Mouse (Mus musculus): ENCODE measurements around the gene Jsrp1. TPM values are rescaled to one million over a fixed set of nuclear protein-coding genes. Genes with fewer than 3 reads are reported as not detected.
A peak's percentile ranks its signal among the peaks of the same experiment; 100 is the strongest.

The Jsrp1 gene
- polyA plus RNA-seq, 1 experiment from 2014 or later = 5.7 TPM

- peaks cover 33% of the 10 kb centered on the region for H3K4me1 ChIP-seq
- H3K36me3 ChIP-seq = peaks cover 68% of the 10 kb centered on the region
- 2% methylated on average over 59 of the region's 59 CpGs for WGBS
These were observed 15.8 kb downstream of the Jsrp1 start for GRCm38 (mm10) chr10:80797186-80798149.

GRCm38 (mm10) chr10:80796307-80796848 lies 16.9 kb downstream of the Jsrp1 start:
- peak overlapping the region; percentile 95 for H3K9ac ChIP-seq
- H3K4me3 ChIP-seq (replicated peaks) = peak overlapping the region; percentile 74
- H3K36me3 ChIP-seq = peaks cover 68% of the 10 kb centered on the region
- no peaks in the 10 kb centered on the region for H3K27me3 ChIP-seq
- H3K4me2 ChIP-seq = peak overlapping the region; percentile 76
- 0 out of 2 replicates have a peak overlapping the region, but pooled peaks have one; percentile 18 for H3K27ac ChIP-seq
- no peak for ATAC-seq (replicated peaks; ENCODE audit: low FRiP score)
- H3K9me3 ChIP-seq (replicated peaks) = no peaks in the 10 kb centered on the region
- WGBS = 83% methylated on average over 9 of the region's 9 CpGs
- H3K4me1 ChIP-seq = peaks cover 41% of the 10 kb centered on the region

More at GRCm38 (mm10) chr10:80797186-80798149, 15.8 kb downstream of the Jsrp1 start:
- Histone ChIP-seq H3K27me3 (no peaks in the 10 kb centered on the region), H3K9me3 (replicated peaks) (no peaks in the 10 kb centered on the region), H3K4me2 (peak overlapping the region; percentile 76), H3K4me3 (replicated peaks) (peak overlapping the region; percentile 74), H3K27ac (peak overlapping the region; percentile 99), H3K9ac (peak overlapping the region; percentile 95)
- ATAC-seq (replicated peaks; ENCODE audit: low FRiP score) = peak; percentile 76

DNA sequence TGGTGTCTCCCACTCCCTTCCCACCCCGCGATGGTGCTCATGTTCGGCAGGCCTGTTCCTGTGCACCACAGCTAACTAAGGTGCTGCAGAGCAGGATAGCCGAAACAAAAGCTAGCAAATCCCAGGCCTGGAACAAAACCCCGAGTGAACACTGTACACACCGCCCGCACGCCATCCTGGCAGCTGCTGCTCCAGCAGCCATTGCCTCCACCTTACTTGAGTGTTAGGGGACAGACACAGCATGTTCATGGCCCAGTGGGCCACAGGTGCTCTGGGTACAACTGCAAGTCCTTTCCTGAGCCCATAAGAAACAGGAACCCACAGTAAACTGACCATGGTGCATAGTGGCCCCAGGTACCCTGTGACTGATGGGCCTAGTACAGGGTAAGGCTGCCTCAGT lies 18.5 kb downstream of the Jsrp1 start:
- Histone ChIP-seq H3K4me1 (peaks cover 35% of the 10 kb centered on the region), H3K27me3 (no peaks in the 10 kb centered on the region), H3K27ac (0 out of 2 replicates have a peak overlapping the region, but pooled peaks have one; percentile 3), H3K36me3 (peaks cover 71% of the 10 kb centered on the region), H3K9me3 (replicated peaks) (no peaks in the 10 kb centered on the region), H3K4me2 (no peak overlapping the region), H3K9ac (no peak overlapping the region), H3K4me3 (replicated peaks) (no peak overlapping the region)
- WGBS = 89% methylated on average over 8 of the region's 8 CpGs
- ATAC-seq (replicated peaks; ENCODE audit: low FRiP score) = no peak

GRCm38 (mm10) chr10:80793803-80794202 lies 19.5 kb downstream of the Jsrp1 start:
- Histone ChIP-seq H3K27me3 (no peaks in the 10 kb centered on the region), H3K9ac (no peak overlapping the region), H3K9me3 (replicated peaks) (no peaks in the 10 kb centered on the region), H3K36me3 (peaks cover 80% of the 10 kb centered on the region), H3K4me1 (peaks cover 29% of the 10 kb centered on the region), H3K27ac (no peak overlapping the region), H3K4me2 (no peak overlapping the region), H3K4me3 (replicated peaks) (no peak overlapping the region)
- ATAC-seq (replicated peaks; ENCODE audit: low FRiP score) = no peak
- WGBS = 91% methylated on average over 4 of the region's 4 CpGs

DNA sequence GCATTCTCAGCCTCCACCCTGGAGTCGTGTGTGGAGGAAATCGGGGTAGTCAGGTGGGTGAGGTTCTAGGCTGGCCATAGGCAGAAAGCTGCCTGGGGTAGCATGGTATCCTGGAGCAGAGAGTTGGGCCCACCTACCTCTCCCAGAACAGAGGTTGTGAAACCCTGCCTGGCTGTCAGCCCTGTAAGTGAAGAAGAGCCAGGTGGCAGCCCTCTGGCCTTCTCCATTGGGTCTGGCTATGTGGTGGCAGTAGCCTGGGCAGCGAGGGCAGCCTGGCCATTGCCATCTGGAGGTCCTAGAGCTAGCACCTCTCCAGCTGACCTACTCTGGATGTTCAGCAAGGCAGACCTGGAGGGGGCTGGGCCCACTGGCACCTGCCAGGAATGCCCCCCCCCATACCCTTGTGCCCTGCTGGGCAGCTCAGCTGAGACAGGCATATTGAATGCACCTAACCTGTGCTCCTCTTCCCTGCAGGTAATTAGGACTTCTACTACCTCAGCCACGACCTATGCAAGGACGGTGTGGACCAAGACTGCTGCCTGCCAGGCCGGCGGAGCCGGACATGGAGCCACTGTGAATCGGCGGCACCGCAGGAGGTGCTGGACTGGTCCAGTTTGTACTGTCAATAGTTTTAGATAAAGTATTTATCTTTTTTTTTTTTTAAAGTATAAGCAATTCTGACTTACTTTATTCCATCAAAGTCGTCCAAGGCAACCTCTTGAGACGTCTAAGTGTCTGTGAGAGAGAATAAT lies 20.1 kb downstream of the Jsrp1 start:
- H3K9me3 ChIP-seq (replicated peaks) = no peaks in the 10 kb centered on the region
- H3K9ac ChIP-seq = no peak overlapping the region
- no peaks in the 10 kb centered on the region for H3K27me3 ChIP-seq
- no peak overlapping the region for H3K4me3 ChIP-seq (replicated peaks)
- H3K4me2 ChIP-seq = no peak overlapping the region
- no peak overlapping the region for H3K27ac ChIP-seq
- 88% methylated on average over 13 of the region's 13 CpGs for WGBS
- peaks cover 86% of the 10 kb centered on the region for H3K36me3 ChIP-seq
- peaks cover 29% of the 10 kb centered on the region for H3K4me1 ChIP-seq
- ATAC-seq (replicated peaks; ENCODE audit: low FRiP score) = no peak

- H3K36me3 ChIP-seq = peaks cover 94% of the 10 kb centered on the region
- 55% methylated on average over 41 of the region's 41 CpGs for WGBS
- ATAC-seq (replicated peaks; ENCODE audit: low FRiP score) = 0 out of 2 replicates have a peak, but pooled peaks have one; percentile 13
- H3K4me1 ChIP-seq = peaks cover 29% of the 10 kb centered on the region
- peak overlapping the region; percentile 19; the same call in 1 of the 2 replicates for H3K27ac ChIP-seq
- H3K9me3 ChIP-seq (replicated peaks) = no peaks in the 10 kb centered on the region
- no peak overlapping the region for H3K4me3 ChIP-seq (replicated peaks)
- H3K27me3 ChIP-seq = no peaks in the 10 kb centered on the region
- H3K4me2 ChIP-seq = 0 out of 2 replicates have a peak overlapping the region, but pooled peaks have one; percentile 4
- H3K9ac ChIP-seq = no peak overlapping the region
These were observed 20.9 kb downstream of the Jsrp1 start for GRCm38 (mm10) chr10:80792175-80793032.

GRCm38 (mm10) chr10:80791476-80792174 lies 21.7 kb downstream of the Jsrp1 start:
- Histone ChIP-seq H3K36me3 (peaks cover 99% of the 10 kb centered on the region), H3K4me2 (no peak overlapping the region), H3K27ac (0 out of 2 replicates have a peak overlapping the region, but pooled peaks have one; percentile 19), H3K4me1 (peaks cover 23% of the 10 kb centered on the region), H3K9me3 (replicated peaks) (no peaks in the 10 kb centered on the region), H3K9ac (no peak overlapping the region), H3K4me3 (replicated peaks) (no peak overlapping the region), H3K27me3 (no peaks in the 10 kb centered on the region)
- WGBS = 81% methylated on average over 33 of the region's 33 CpGs
- no peak for ATAC-seq (replicated peaks; ENCODE audit: low FRiP score)

GRCm38 (mm10) chr10:80790761-80791404 lies 22.4 kb downstream of the Jsrp1 start:
- Histone ChIP-seq H3K4me1 (peaks cover 16% of the 10 kb centered on the region), H3K9me3 (replicated peaks) (no peaks in the 10 kb centered on the region), H3K36me3 (peaks cover 99% of the 10 kb centered on the region), H3K4me3 (replicated peaks) (no peak overlapping the region), H3K4me2 (no peak overlapping the region), H3K9ac (no peak overlapping the region), H3K27ac (no peak overlapping the region), H3K27me3 (no peaks in the 10 kb centered on the region)
- 82% methylated on average over 19 of the region's 19 CpGs for WGBS
- ATAC-seq (replicated peaks; ENCODE audit: low FRiP score) = no peak

DNA sequence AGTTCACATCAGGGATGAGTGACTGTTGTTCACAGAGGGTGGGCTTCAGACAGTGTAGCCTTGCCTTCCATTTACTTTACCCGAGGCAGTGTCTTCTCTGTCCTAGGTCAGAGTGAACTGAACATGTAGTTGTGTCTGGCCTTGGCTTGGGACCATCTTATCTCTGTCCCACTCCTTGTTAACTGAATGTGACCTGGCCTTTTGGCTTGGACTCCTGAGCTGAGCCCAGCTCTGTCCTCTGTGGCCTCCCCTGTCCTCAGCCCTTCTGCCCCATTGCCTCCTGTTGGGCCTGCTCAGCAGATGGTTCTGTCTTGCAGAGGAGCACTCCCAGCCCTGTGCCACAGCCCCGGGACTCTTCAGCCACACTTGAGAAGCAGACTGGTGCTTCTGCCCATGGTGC lies 25.8 kb downstream of the Jsrp1 start:
- H3K27ac ChIP-seq = no peak overlapping the region
- H3K27me3 ChIP-seq = no peaks in the 10 kb centered on the region
- no peaks in the 10 kb centered on the region for H3K9me3 ChIP-seq (replicated peaks)
- no peak overlapping the region for H3K4me2 ChIP-seq
- 80% methylated on average over 2 of the region's 2 CpGs for WGBS
- no peak overlapping the region for H3K9ac ChIP-seq
- peaks cover 99% of the 10 kb centered on the region for H3K36me3 ChIP-seq
- peaks cover 13% of the 10 kb centered on the region for H3K4me1 ChIP-seq
- H3K4me3 ChIP-seq (replicated peaks) = no peak overlapping the region
- ATAC-seq (replicated peaks; ENCODE audit: low FRiP score) = no peak

DNA sequence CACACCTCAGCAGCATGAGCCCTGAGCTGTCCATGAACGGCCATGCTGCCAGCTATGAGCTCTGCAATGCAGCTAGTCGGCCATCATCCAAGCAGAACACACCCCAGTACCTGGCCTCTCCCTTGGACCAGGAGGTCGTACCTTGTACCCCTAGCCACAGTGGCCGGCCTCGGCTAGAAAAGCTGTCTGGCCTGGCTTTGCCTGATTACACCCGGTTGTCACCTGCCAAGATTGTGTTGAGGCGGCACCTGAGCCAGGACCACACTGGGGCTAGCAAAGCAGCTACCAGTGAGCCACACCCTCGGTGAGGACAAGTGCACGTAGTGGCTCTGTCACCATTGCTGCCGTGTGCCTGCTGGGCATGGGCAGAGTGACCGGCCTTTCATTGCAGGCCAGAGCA lies 27.3 kb downstream of the Jsrp1 start:
- 90% methylated on average over 11 of the region's 11 CpGs for WGBS
- Histone ChIP-seq H3K4me2 (no peak overlapping the region), H3K4me1 (0 out of 2 replicates have a peak, but pooled peaks cover 2% of the 10 kb centered on the region), H3K9me3 (replicated peaks) (no peaks in the 10 kb centered on the region), H3K9ac (no peak overlapping the region), H3K27ac (no peak overlapping the region), H3K36me3 (peaks cover 99% of the 10 kb centered on the region), H3K27me3 (no peaks in the 10 kb centered on the region), H3K4me3 (replicated peaks) (no peak overlapping the region)
- no peak for ATAC-seq (replicated peaks; ENCODE audit: low FRiP score)
